Mouse (Mus musculus): Measurements from ENCODE around the gene Tcf7l1.

DNA sequence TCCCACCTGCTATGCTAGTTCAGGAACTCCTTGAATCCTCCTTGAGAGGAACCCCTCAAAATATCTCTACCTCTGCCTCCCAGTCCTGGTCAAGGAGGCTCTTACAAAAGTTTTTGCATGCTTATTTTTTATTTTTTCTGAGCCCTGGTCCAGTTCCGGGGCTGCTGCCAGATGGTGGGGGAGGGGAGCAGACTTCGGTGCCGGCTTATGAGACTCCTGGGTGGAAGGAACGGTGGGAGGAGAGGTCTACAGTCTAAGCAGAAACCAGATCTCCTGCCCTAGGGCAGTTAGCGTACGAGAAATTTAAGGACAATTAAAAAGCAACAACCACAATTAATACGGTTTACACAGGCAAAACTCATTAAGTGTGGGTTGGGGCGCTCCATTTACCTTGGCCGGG, 110.4 kb downstream of the Tcf7l1 start:
- TF ChIP-seq CTCF (IDR thresholded peaks at IDR 0.05; ENCODE audit: borderline replicate concordance, control insufficient read depth, extremely low read depth, insufficient read depth, low read length, poor library complexity) (no peak), POLR2A (IDR thresholded peaks at IDR 0.05; ENCODE audit: control insufficient read depth, extremely low read depth, insufficient read depth, low read length, poor library complexity) (no peak)

All from thymus, adult 2 months (tissue).